Mouse (Mus musculus) embryo, embryonic 10 days (tissue): ENCODE results near the gene Plin4.
A peak's percentile ranks its signal among the peaks of the same experiment; 100 is the strongest.
"Not testable (repeated sequence)": the region's sequence is repeated elsewhere in the genome, so short reads cannot be mapped to it uniquely, and the experiment has no call there.

Source experiments
- DNase-seq: peaks from one replicate; pipeline ENCODE4 v3.0.0-alpha.2; 2015; ENCODE audit warnings: low spot score

Gene Plin4

GRCm38 (mm10) chr17:56126175-56126574, 16.6 kb upstream of the Plin4 start:
- no peak for DNase-seq

DNA sequence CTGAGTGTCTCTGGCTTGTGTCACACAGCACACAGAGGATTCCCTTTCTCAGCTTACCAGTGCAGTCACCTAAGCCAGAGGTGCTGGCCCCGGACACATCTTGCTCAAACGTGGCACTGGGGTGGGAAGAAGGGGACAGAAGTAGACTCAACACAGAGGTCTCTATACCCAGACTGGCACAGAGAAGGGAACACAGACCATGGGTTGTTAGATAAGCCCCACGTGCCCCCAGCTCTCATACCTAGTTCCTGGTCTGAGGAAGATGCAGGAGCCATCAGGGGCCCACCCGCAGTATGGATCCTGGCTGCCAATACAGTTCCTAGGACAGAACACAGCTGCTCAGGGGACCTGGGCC, 15.7 kb upstream of the Plin4 start:
- DNase-seq: no peak

- peak; percentile 80 for DNase-seq
Observed at GRCm38 (mm10) chr17:56124377-56125275, 15.0 kb upstream of the Plin4 start.

DNA sequence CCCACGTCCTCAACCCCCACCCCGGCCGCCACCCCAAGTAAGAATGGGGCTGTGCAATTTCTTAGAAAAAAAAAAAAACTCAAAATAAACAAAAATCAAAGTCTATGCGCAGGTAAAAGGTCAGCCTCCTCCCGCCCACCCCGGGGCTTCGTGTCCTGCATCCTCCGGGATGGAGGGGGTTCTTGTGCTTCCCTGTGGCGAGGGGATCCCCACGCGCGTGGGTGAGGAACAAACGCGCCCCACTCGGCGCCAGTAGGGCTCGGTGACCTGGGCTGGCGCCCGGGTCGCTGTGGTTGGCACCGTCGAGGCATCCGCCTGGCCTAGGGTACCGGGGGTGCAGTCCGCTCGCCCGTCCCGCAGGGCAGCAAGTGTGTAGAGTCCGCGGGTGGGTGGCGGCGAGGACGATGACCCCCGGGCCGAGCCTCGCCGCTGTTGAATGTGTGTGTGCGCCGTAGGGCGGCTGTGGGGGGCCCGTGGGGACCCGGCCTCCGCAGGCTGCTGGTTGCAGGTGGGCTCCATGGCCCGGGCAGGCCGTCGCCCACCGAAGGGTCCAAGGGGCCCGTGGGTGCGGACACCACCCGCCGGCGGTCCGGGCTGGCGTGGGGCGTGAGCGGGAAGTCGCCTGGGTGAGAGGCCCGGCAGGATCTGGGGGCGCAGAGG, 14.2 kb upstream of the Plin4 start:
- DNase-seq: no peak

GRCm38 (mm10) chr17:56123161-56123560, 13.6 kb upstream of the Plin4 start:
- DNase-seq: no peak

- DNase-seq: no peak
Observed at GRCm38 (mm10) chr17:56121826-56122225, 12.2 kb upstream of the Plin4 start, which contains the start of gene Lrg1. Gene Lrg1, minus strand, starts transcription at chr17:56122001.

GRCm38 (mm10) chr17:56119981-56120880, 10.6 kb upstream of the Plin4 start:
- DNase-seq: no peak

- no peak for DNase-seq
Observed at GRCm38 (mm10) chr17:56119431-56119830, 9.8 kb upstream of the Plin4 start.

- DNase-seq: peak; percentile 69
Observed at GRCm38 (mm10) chr17:56117251-56117710, 7.7 kb upstream of the Plin4 start, which contains the start of gene Plin5. Gene Plin5, minus strand, starts transcription at chr17:56117596.

- DNase-seq: no peak
Observed at GRCm38 (mm10) chr17:56116193-56116592, 6.6 kb upstream of the Plin4 start.

DNA sequence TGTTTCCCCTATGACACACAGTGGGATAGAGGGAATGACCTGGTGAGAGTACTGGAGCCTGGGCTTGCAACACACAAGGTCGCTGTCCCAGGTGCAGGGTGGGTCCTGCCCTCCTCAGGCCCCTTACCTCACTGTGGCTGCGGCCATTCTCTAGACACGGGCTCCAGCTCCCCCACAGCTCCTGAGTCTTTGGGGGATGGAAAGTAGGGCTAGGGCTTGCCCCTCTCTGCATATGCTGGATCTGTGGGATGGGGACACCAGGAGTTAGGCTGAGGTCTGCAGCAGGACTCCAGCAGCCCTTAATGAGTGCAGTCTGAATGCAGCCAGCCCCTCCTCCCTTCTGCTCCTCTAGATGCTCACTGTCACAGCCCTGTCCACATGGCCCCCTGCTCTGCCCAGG, 3.1 kb upstream of the Plin4 start:
- DNase-seq: no peak

DNA sequence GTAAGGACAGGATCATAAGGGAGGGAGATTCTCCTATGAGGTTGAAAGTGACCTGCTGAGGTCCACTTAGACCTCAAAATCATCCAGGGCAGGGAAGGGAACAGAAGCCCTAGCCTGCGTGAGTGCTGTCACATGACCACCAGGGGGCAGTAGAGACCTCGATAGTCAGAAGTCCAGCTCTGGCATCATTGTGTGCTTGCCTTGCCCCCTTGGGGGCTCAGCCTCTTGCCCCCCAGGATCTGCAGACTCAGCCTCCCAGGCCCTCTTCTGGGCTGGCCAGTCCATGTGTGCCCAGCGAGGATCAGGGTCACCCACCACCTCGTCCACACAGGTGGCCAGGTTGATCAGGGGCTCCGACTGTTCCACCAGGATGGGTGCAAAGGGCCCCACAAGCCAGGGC, 2.3 kb upstream of the Plin4 start:
- DNase-seq: peak; percentile 91

DNA sequence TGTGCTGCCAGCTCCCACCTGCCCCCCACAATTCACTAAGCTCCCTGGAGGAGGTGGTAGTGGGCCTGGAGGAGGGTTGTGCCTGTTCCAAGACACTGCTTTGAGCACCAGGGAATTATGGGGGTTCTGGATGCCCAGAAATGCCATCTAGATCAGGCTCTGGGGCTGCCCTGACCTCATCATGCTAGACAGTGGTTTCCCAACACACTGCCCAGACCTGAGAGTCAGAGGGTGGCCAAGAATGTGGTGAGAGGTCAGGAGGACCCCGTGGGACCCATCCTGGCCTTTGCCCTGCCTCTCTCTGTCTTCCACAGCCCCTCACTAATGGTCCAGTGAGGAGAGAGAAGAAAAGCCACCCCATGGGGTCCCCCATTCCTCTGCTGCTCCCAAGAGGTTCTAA, 1.4 kb upstream of the Plin4 start:
- DNase-seq: no peak

- no peak for DNase-seq
Observed at GRCm38 (mm10) chr17:56110571-56110970, 968 bp upstream of the Plin4 start.

DNA sequence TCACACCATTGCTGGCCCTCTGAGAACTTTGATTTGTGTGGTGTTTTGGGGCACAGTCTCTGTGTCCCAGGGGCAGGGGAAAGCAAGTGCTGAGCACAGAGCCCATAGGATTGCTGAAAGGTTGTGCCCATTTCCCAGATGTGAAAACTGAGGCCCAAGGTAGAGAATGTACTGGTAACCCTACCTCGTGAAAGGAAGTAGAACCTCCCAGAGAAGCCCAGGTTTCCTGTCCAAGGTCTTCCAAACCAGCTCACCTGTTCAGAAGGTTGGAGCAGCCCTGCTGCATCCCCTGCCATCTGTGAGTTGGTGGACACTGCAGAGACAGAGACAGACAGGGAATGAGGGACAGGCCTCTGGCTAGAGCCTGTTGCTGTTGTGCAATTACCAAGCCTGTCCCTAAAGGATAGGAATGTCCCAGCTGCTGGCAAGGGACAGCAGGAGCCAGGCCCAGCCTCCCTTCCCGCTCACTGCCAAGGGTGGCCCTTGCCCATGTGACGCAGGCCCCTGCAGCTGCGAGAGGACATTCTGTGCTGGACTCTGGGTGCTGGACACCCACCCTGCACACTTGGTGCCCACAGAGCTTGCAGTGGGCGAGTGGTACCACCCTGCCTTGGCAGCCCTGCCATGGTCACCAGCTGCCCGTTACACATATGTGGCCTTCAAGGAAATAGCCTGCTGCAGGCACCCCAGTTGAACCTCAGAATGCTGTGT, 1.1 kb downstream of the Plin4 start:
- DNase-seq: no peak

GRCm38 (mm10) chr17:56107736-56108135, 1.9 kb downstream of the Plin4 start:
- DNase-seq: no peak

DNA sequence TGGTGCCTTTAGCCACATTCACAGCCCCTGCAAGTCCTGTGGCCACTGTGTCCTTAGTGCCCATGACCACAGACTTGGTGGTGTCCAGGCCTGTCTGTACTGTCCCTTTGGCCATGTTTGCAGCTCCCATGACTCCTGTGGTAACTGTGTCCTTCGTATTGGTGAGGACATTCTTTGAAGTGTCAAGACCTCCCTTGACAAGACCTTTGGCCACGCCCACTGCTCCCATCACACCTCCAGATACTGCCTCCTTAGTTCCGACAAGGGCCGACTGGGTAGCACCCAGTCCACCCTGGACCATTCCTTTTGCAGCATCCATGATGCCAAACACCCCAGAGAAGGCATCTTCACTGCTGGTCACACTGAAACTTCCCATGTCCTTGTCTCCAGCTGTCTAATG, 2.6 kb downstream of the Plin4 start:
- no peak for DNase-seq

DNA sequence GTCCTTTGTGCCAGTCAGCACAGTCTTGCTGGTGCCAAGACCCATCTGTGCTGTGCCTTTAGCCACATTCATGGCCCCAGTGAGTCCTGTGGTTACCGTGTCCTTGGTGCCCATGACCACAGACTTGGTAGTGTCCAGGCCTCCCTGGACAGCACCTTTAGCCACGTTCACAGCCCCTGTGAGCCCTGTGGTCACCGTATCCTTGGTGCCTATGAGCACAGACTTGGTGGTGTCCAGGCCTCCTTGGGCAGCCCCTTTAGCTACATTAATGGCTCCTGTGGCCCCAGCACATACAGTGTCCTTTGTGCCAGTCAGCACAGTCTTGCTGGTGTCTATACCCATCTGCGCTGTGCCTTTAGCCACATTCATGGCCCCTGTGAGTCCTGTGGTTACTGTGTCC, 3.2 kb downstream of the Plin4 start:
- DNase-seq: not testable (repeated sequence)

- not testable (repeated sequence) for DNase-seq
Observed at GRCm38 (mm10) chr17:56104821-56105220, 4.8 kb downstream of the Plin4 start.

- DNase-seq: no peak
Observed at GRCm38 (mm10) chr17:56103465-56104285, 5.9 kb downstream of the Plin4 start.

- no peak for DNase-seq
Observed at GRCm38 (mm10) chr17:56102927-56103326, 6.7 kb downstream of the Plin4 start.
